Mouse (Mus musculus) hindbrain, embryonic 11.5 days (tissue): ENCODE results near the gene Tmod3. TPM values are rescaled to one million over a fixed set of nuclear protein-coding genes. Genes with fewer than 3 reads are reported as not detected.
"Not testable (repeated sequence)": the region's sequence is repeated elsewhere in the genome, so short reads cannot be mapped to it uniquely, and the experiment has no call there.

ENCODE experiments used
- ATAC-seq: fragments of 200-750 bp; cut with Nextera tagmentation; 2 replicates; pipeline ENCODE4 v1.8.0; 2017; ENCODE audit warnings: mild to moderate bottlenecking, moderate TSS enrichment, moderate library complexity; ENCODE audit not compliant: low FRiP score
- DNase-seq: peaks from one replicate; pipeline ENCODE4 v3.0.0-alpha.2; 2015; ENCODE audit warnings: low spot score
- H3K27ac ChIP-seq: fragments of 300-500 bp; sonication (generic); 2 replicates; pipeline ENCODE4 v1.5.1; 2014; ENCODE audit warnings: mild to moderate bottlenecking, low read depth, low read length
- H3K27me3 ChIP-seq: fragments of 300-500 bp; sonication (generic); 2 replicates; pipeline ENCODE4 v1.6.1; 2014; ENCODE audit warnings: mild to moderate bottlenecking, low read length, moderate library complexity, mixed read lengths; ENCODE audit not compliant: control insufficient read depth, insufficient read depth
- H3K36me3 ChIP-seq: fragments of 300-500 bp; sonication (generic); 2 replicates; pipeline ENCODE4 v1.6.1; 2014; ENCODE audit warnings: mild to moderate bottlenecking, low read length, moderate library complexity, mixed read lengths; ENCODE audit not compliant: control insufficient read depth, insufficient read depth
- H3K4me1 ChIP-seq: fragments of 300-500 bp; sonication (generic); replicated peaks from 2 replicates; pipeline ENCODE4 v1.6.1; 2014; ENCODE audit warnings: low read length, mixed read lengths; ENCODE audit not compliant: control insufficient read depth, insufficient read depth
- H3K4me2 ChIP-seq: fragments of 300-500 bp; sonication (generic); replicated peaks from 2 replicates; pipeline ENCODE4 v1.6.1; 2014; ENCODE audit warnings: mild to moderate bottlenecking, low read depth, low read length
- H3K4me3 ChIP-seq: fragments of 300-500 bp; sonication (generic); 2 replicates; pipeline ENCODE4 v1.5.1; 2014; ENCODE audit warnings: low read depth, low read length
- H3K9ac ChIP-seq: fragments of 300-500 bp; sonication (generic); 2 replicates; pipeline ENCODE4 v1.6.1; 2014; ENCODE audit warnings: low read depth, low read length
- H3K9me3 ChIP-seq: fragments of 300-500 bp; sonication (generic); 2 replicates; pipeline ENCODE4 v1.6.1; 2016; ENCODE audit warnings: low read length; ENCODE audit not compliant: control insufficient read depth
- WGBS: fragments of 180-500 bp; shearing (Covaris S2); extraction: QIAGEN DNeasy Blood & Tissue Kit; methylation state at CpG from one replicate; pipeline ENCODE4 v1.1.7; 2014; 5-methylcytosine and 5-hydroxymethylcytosine counted together
- polyA plus RNA-seq: library from polyadenylated mRNA; unstranded; fragments of >200 nt; fragmentation: Nextera tagmentation; extraction: Ambion mirVana; gene quantifications from 2 replicates; pipeline ENCODE4 v1.2.1, GENCODE M21; 2014

The Tmod3 gene
- polyA plus RNA-seq, 1 experiment from 2014 or later = 96.9 TPM

DNA sequence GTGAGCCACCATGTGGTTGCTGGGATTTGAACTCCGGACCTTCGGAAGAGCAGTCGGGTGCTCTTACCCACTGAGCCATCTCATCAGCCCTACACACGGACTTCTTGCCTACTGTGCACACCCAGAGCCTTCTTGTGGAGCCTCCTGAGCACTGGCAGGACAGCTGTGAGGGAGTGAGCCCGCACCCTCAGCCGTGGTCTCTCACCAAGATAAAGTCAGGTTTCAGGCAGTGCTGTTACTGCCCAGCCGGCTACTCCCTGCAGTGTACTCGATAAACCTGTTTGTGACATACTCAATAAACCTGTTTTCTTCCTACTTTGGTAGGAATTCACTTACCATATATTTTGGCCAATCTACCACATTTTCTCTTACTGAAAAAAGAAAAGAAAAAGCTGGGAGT is 13.9 kb downstream of the Tmod3 start:
- Histone ChIP-seq H3K36me3 (no peaks in the 10 kb centered on the region), H3K9ac (no peak overlapping the region), H3K27ac (no peak overlapping the region), H3K27me3 (no peaks in the 10 kb centered on the region), H3K4me3 (no peak overlapping the region), H3K4me1 (no peaks in the 10 kb centered on the region), H3K4me2 (no peak overlapping the region), H3K9me3 (no peaks in the 10 kb centered on the region)
- DNase-seq (no peak), ATAC-seq (no peak)
- WGBS = 85% methylated on average over 7 of the region's 8 CpGs

GRCm38 (mm10) chr9:75541497-75541896 is 18.0 kb downstream of the Tmod3 start:
- no peak overlapping the region for H3K27ac ChIP-seq
- no peaks in the 10 kb centered on the region for H3K36me3 ChIP-seq
- no peak for ATAC-seq
- no peak overlapping the region for H3K9ac ChIP-seq
- DNase-seq = no peak
- H3K4me2 ChIP-seq = no peak overlapping the region
- 47% methylated on average over 5 of the region's 5 CpGs for WGBS
- no peak overlapping the region for H3K4me3 ChIP-seq
- H3K27me3 ChIP-seq = no peaks in the 10 kb centered on the region
- no peaks in the 10 kb centered on the region for H3K9me3 ChIP-seq
- H3K4me1 ChIP-seq = no peaks in the 10 kb centered on the region

GRCm38 (mm10) chr9:75536422-75536821 is 23.0 kb downstream of the Tmod3 start:
- H3K4me1 ChIP-seq = no peaks in the 10 kb centered on the region
- no peaks in the 10 kb centered on the region for H3K27me3 ChIP-seq
- no peak overlapping the region for H3K4me2 ChIP-seq
- H3K36me3 ChIP-seq = no peaks in the 10 kb centered on the region
- no peak overlapping the region for H3K9ac ChIP-seq
- WGBS = 88% methylated on average over 1 of the region's 1 CpGs
- ATAC-seq (no peak), DNase-seq (no peak)
- no peak overlapping the region for H3K27ac ChIP-seq
- H3K4me3 ChIP-seq = no peak overlapping the region
- H3K9me3 ChIP-seq = no peaks in the 10 kb centered on the region

DNA sequence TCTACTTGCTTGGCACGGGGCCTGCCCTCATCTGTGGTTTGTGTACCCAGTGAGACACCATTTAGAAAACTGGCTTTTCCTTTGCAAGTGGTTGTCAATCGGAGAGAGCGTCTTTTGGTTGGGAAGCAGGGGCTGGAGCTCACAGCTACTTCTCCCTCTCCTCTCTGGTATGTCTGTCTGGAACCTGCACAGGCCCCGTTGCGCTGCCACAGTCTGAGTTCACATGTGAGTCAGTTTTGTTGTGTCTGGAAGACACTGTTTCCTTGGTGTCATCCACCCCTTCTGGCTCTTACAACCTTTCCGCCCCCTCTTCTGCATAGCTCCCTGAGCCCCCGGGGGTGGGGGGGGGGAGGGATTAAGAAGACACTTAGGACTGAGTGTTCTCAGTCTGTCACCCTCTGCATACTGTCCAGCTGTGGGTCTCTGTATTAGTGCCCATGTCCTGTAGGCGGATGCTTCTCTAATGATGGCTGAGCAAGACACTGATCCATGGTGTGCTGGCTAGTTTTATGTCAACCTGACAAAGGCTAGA is 25.0 kb downstream of the Tmod3 start:
- Histone ChIP-seq H3K4me1 (no peaks in the 10 kb centered on the region), H3K9ac (no peak overlapping the region), H3K27ac (no peak overlapping the region), H3K4me3 (no peak overlapping the region), H3K4me2 (no peak overlapping the region), H3K9me3 (no peaks in the 10 kb centered on the region), H3K36me3 (no peaks in the 10 kb centered on the region), H3K27me3 (no peaks in the 10 kb centered on the region)
- ATAC-seq (no peak), DNase-seq (no peak)
- WGBS = 90% methylated on average over 8 of the region's 8 CpGs

GRCm38 (mm10) chr9:75532989-75533388 is 26.5 kb downstream of the Tmod3 start:
- H3K9me3 ChIP-seq, H3K4me2 ChIP-seq, H3K27me3 ChIP-seq, H3K27ac ChIP-seq, H3K4me1 ChIP-seq, DNase-seq, ATAC-seq, H3K9ac ChIP-seq, H3K4me3 ChIP-seq, H3K36me3 ChIP-seq: not testable (repeated sequence)
- 80% methylated on average over 8 of the region's 9 CpGs for WGBS

- no peak overlapping the region for H3K27ac ChIP-seq
- H3K9me3 ChIP-seq = no peaks in the 10 kb centered on the region
- H3K9ac ChIP-seq = no peak overlapping the region
- no peaks in the 10 kb centered on the region for H3K36me3 ChIP-seq
- no peaks in the 10 kb centered on the region for H3K4me1 ChIP-seq
- ATAC-seq = no peak
- H3K4me2 ChIP-seq = no peak overlapping the region
- 92% methylated on average over 7 of the region's 7 CpGs for WGBS
- no peak for DNase-seq
- H3K27me3 ChIP-seq = no peaks in the 10 kb centered on the region
- H3K4me3 ChIP-seq = no peak overlapping the region
These were observed 27.0 kb downstream of the Tmod3 start for GRCm38 (mm10) chr9:75532461-75532860.

DNA sequence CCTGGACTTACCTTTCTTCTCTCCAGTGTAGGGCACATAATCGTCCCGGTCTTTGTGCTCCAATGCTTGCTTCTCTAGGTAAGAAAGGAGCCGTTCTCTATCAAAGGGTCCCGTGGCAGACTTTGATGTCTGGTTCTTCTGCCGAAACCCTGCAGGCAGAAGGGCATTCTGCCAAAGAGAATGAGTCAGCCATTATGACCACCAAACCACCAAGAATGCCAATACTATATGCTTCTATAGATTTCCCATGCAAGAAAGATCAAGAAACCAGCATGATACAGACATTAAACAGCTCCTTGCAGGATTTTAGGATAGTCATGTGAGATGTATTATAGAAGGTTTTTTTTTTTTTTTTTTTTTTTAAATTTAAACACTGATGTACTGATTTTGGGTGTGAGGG is 30.1 kb downstream of the Tmod3 start:
- H3K9ac ChIP-seq = no peak overlapping the region
- no peak overlapping the region for H3K27ac ChIP-seq
- no peak overlapping the region for H3K4me2 ChIP-seq
- H3K9me3 ChIP-seq = no peaks in the 10 kb centered on the region
- no peak overlapping the region for H3K4me3 ChIP-seq
- no peaks in the 10 kb centered on the region for H3K27me3 ChIP-seq
- H3K4me1 ChIP-seq = no peaks in the 10 kb centered on the region
- no peaks in the 10 kb centered on the region for H3K36me3 ChIP-seq
- ATAC-seq (no peak), DNase-seq (no peak)
- WGBS = 90% methylated on average over 5 of the region's 5 CpGs

DNA sequence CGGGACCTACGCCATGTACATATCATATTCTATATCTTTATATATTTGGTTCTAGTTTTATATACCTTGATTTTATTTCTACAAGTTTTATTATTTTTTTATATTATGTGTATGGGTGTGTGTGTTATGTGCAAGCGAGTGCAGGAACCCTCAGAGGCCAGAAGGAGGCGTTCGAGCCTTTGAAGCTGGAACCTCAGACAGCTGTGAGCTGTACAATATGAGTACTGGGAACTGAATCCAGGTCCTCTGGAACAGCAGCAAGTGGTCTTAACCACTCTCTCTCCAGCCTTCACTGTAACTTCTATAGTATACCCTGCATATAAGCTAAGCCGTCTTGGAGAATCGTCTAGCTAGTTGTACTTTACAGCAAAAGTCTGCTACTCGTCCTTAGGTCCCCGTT is 31.4 kb downstream of the Tmod3 start:
- no peak overlapping the region for H3K4me2 ChIP-seq

DNA sequence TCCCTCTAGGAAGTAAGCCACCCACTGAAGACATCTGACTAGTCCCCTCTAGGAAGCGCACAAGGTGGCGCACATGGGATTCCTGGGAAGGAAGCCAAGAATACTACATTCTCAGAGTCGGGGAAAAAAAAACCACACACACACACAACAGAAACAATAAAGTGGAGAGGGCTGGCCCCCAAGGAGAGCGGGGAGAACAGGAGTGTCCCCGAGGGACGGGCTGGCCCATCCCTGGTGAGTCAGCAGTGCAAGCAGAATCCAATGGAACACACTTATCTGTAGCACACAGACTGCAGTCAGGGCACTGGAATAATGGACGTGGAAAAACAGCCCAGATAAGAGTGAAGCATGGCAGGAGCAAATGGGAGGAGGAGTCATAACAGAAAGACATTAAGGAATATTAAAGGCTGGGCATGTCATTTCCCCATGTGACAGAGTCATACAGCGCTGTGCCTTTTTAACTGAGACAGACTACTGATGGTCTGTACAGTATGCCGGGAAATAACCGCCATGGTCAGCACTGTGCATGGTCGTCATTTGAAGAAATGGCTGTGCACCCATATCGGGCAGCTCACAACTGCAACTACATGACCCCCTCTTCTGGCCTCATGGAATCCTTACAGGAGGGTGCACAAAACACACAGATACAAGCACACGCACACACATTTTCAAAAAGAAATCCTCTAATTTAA is 31.9 kb downstream of the Tmod3 start:
- H3K9ac ChIP-seq = no peak overlapping the region
- no peak for ATAC-seq
- no peaks in the 10 kb centered on the region for H3K36me3 ChIP-seq
- 89% methylated on average over 13 of the region's 13 CpGs for WGBS
- no peaks in the 10 kb centered on the region for H3K9me3 ChIP-seq
- H3K4me2 ChIP-seq = no peak overlapping the region
- no peaks in the 10 kb centered on the region for H3K27me3 ChIP-seq
- no peaks in the 10 kb centered on the region for H3K4me1 ChIP-seq
- no peak for DNase-seq
- H3K27ac ChIP-seq = no peak overlapping the region
- H3K4me3 ChIP-seq = no peak overlapping the region

More for the DNA sequence above, 31.4 kb downstream of the Tmod3 start:
- no peak for ATAC-seq
- Histone ChIP-seq H3K9ac (no peak overlapping the region), H3K36me3 (no peaks in the 10 kb centered on the region), H3K4me1 (no peaks in the 10 kb centered on the region), H3K27me3 (no peaks in the 10 kb centered on the region), H3K9me3 (no peaks in the 10 kb centered on the region), H3K4me3 (no peak overlapping the region), H3K27ac (no peak overlapping the region)
- DNase-seq = no peak
- 96% methylated on average over 9 of the region's 9 CpGs for WGBS
